Mouse (Mus musculus): ENCODE data around the gene Mrpl23. TPM values are rescaled to one million over a fixed set of nuclear protein-coding genes. Genes with fewer than 3 reads are reported as not detected.

The Mrpl23 gene
- polyA plus RNA-seq, 1 experiment, result 73.3 TPM

DNA sequence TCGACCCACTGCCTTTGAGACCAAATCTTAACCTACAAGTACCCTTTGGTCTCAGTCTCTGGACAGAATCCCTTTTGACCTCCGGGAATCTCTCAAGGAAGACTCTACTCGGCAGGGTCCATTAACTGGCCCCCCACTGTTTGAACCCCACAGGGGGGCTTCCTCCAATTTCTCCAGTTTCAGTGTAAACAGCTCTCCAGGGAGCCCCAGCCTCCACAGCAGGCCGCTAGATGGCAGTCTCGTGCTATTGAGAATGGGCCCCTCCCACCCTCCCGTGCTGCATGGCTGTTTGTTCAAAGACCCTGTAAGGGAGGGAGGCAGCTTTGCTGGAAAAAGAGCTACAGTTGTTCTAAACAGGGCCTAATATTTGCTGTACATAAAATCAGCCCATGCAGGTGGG lies 5.4 kb downstream of the Mrpl23 start:
- Histone ChIP-seq H3K36me3 (ENCODE audit: control insufficient read depth, insufficient read depth) (peaks cover 9% of the 10 kb centered on the region), H3K79me2 (ENCODE audit: control insufficient read depth, insufficient read depth) (peaks cover 3% of the 10 kb centered on the region), H3K4me2 (ENCODE audit: low read depth) (no peak overlapping the region), H3ac (ENCODE audit: control insufficient read depth, insufficient read length) (no peak overlapping the region), H3K4me3 (no peak overlapping the region), H3K27me3 (ENCODE audit: control insufficient read depth, insufficient read depth, insufficient read length) (no peaks in the 10 kb centered on the region)
- TF ChIP-seq MYOD1 (IDR thresholded peaks at IDR 0.05; ENCODE audit: control insufficient read depth in 1 of 3, insufficient read length in 2 of 3, low read depth in 2 of 3) (no peak), SRF (IDR thresholded peaks at IDR 0.05; ENCODE audit: control insufficient read depth, insufficient read length, low read depth) (no peak)

DNA sequence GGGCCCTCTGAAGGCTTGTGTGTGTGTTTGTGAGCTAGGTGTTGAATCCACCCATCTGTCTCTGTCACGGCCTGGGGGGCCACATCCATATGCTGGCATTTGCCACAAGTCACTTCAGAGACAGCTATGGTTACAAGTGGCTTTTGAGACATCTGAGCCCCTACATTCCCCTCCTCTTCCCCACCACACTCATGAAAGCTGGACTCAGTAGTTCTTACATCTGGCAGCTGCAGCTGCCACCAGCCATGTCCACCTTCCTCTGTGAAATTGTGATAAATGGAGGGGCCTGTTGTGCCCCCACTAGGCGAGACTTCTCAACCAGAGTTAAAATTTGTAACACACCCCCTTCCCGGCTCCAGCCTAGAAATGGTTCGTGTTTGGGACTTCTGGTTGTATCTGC lies 5.8 kb downstream of the Mrpl23 start:
- no peaks in the 10 kb centered on the region for H3K27me3 ChIP-seq (ENCODE audit: control insufficient read depth, insufficient read depth, insufficient read length)
- H3ac ChIP-seq (ENCODE audit: control insufficient read depth, insufficient read length), result no peak overlapping the region
- no peak for TF ChIP-seq SRF (IDR thresholded peaks at IDR 0.05; ENCODE audit: control insufficient read depth, insufficient read length, low read depth)
- no peak for TF ChIP-seq USF1 (IDR thresholded peaks at IDR 0.05; ENCODE audit: low read depth)
- TF ChIP-seq MYOG (IDR thresholded peaks at IDR 0.05; ENCODE audit: control insufficient read depth in 1 of 3, insufficient read depth in 1 of 3, insufficient read length in 2 of 3, low read depth in 2 of 3), result no peak
- TF ChIP-seq MYOD1 (IDR thresholded peaks at IDR 0.05; ENCODE audit: control insufficient read depth in 1 of 3, insufficient read length in 2 of 3, low read depth in 2 of 3), result no peak
- TF ChIP-seq TCF3 (IDR thresholded peaks at IDR 0.05; ENCODE audit: insufficient read length, low read depth), result no peak
- no peak for TF ChIP-seq MAX (IDR thresholded peaks at IDR 0.05; ENCODE audit: low read depth)
- no peak for TF ChIP-seq CEBPB (IDR thresholded peaks at IDR 0.05; ENCODE audit: insufficient read depth, poor library complexity, severe bottlenecking)
- no peak for TF ChIP-seq POLR2A (IDR thresholded peaks at IDR 0.05; ENCODE audit: insufficient read length, low read depth)
- no peak for TF ChIP-seq E2F4 (IDR thresholded peaks at IDR 0.05; ENCODE audit: insufficient read depth)
- TF ChIP-seq REST (IDR thresholded peaks at IDR 0.05; ENCODE audit: insufficient read depth, insufficient read length), result no peak
- TF ChIP-seq POLR2AphosphoS2 (IDR thresholded peaks at IDR 0.05; ENCODE audit: insufficient read length, low read depth), result no peak
- no peak for TF ChIP-seq TCF12 (IDR thresholded peaks at IDR 0.05; ENCODE audit: insufficient read depth, poor library complexity, severe bottlenecking)
- H3K4me3 ChIP-seq, result no peak overlapping the region
- peaks cover 9% of the 10 kb centered on the region for H3K36me3 ChIP-seq (ENCODE audit: control insufficient read depth, insufficient read depth)
- H3K4me2 ChIP-seq (ENCODE audit: low read depth), result no peak overlapping the region
- H3K79me2 ChIP-seq (ENCODE audit: control insufficient read depth, insufficient read depth), result peaks cover 3% of the 10 kb centered on the region

DNA sequence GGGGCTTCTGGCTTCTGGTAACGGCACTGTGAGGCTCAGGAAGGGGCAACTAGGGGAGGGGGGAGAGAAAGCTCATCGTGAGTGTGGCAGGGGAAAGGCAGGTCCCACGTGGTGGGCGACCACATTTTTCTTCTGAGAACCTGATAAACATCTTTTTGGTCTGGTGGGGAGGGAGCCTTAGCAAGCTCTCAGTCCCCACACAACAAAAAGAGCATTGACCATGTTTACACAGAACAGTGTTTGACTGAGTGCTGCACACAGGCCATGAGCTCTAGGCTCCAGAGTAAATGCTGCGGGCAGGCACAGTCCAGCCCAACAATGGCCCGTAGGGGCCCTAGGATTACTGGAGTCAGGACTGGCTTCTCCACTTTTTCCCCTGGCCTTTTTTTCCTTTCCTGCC lies 6.3 kb downstream of the Mrpl23 start:
- no peak overlapping the region for H3K4me2 ChIP-seq (ENCODE audit: low read depth)
- H3K79me2 ChIP-seq (ENCODE audit: control insufficient read depth, insufficient read depth), result peaks cover 3% of the 10 kb centered on the region
- no peak overlapping the region for H3ac ChIP-seq (ENCODE audit: control insufficient read depth, insufficient read length)
- no peaks in the 10 kb centered on the region for H3K27me3 ChIP-seq (ENCODE audit: control insufficient read depth, insufficient read depth, insufficient read length)
- TF ChIP-seq E2F4 (IDR thresholded peaks at IDR 0.05; ENCODE audit: insufficient read depth) (no peak), POLR2A (IDR thresholded peaks at IDR 0.05; ENCODE audit: insufficient read length, low read depth) (no peak), CEBPB (IDR thresholded peaks at IDR 0.05; ENCODE audit: insufficient read depth, poor library complexity, severe bottlenecking) (no peak), MYOG (IDR thresholded peaks at IDR 0.05; ENCODE audit: control insufficient read depth in 1 of 3, insufficient read depth in 1 of 3, insufficient read length in 2 of 3, low read depth in 2 of 3) (no peak), TCF12 (IDR thresholded peaks at IDR 0.05; ENCODE audit: insufficient read depth, poor library complexity, severe bottlenecking) (no peak), MYOD1 (IDR thresholded peaks at IDR 0.05; ENCODE audit: control insufficient read depth in 1 of 3, insufficient read length in 2 of 3, low read depth in 2 of 3) (no peak), MAX (IDR thresholded peaks at IDR 0.05; ENCODE audit: low read depth) (no peak), POLR2AphosphoS2 (IDR thresholded peaks at IDR 0.05; ENCODE audit: insufficient read length, low read depth) (no peak), USF1 (IDR thresholded peaks at IDR 0.05; ENCODE audit: low read depth) (no peak), TCF3 (IDR thresholded peaks at IDR 0.05; ENCODE audit: insufficient read length, low read depth) (no peak), REST (IDR thresholded peaks at IDR 0.05; ENCODE audit: insufficient read depth, insufficient read length) (no peak), SRF (IDR thresholded peaks at IDR 0.05; ENCODE audit: control insufficient read depth, insufficient read length, low read depth) (no peak)
- H3K36me3 ChIP-seq (ENCODE audit: control insufficient read depth, insufficient read depth), result peaks cover 9% of the 10 kb centered on the region
- H3K4me3 ChIP-seq, result no peak overlapping the region

DNA sequence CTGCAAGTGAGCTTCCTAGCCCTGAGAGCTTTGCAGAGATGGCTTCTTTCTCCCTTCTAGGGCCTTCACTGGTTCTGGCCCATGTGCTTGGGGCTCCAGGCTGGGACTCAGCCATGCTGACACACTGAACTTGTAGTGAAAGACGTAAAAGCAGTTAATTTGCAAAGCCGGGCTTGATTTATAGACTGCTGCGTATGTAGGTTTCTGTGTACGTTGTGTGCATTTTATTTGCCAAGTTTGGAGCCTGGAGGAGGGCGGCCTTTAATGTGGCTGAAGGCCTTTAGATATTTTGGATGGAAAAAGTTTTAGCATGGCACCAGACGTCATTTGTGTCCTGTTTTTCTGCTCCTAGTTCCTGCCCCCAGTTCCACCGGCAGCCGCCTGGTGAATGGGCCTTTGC lies 7.3 kb downstream of the Mrpl23 start:
- H3K27me3 ChIP-seq (ENCODE audit: control insufficient read depth, insufficient read depth, insufficient read length), result no peaks in the 10 kb centered on the region

More for the DNA sequence above, 7.3 kb downstream of the Mrpl23 start:
- peaks cover 9% of the 10 kb centered on the region for H3K36me3 ChIP-seq (ENCODE audit: control insufficient read depth, insufficient read depth)
- H3K4me3 ChIP-seq, result no peak overlapping the region
- TF ChIP-seq POLR2A (IDR thresholded peaks at IDR 0.05; ENCODE audit: insufficient read length, low read depth) (no peak), TCF3 (IDR thresholded peaks at IDR 0.05; ENCODE audit: insufficient read length, low read depth) (no peak), MYOD1 (IDR thresholded peaks at IDR 0.05; ENCODE audit: control insufficient read depth in 1 of 3, insufficient read length in 2 of 3, low read depth in 2 of 3) (no peak), E2F4 (IDR thresholded peaks at IDR 0.05; ENCODE audit: insufficient read depth) (no peak), REST (IDR thresholded peaks at IDR 0.05; ENCODE audit: insufficient read depth, insufficient read length) (no peak), MAX (IDR thresholded peaks at IDR 0.05; ENCODE audit: low read depth) (no peak), CEBPB (IDR thresholded peaks at IDR 0.05; ENCODE audit: insufficient read depth, poor library complexity, severe bottlenecking) (no peak), SRF (IDR thresholded peaks at IDR 0.05; ENCODE audit: control insufficient read depth, insufficient read length, low read depth) (no peak), TCF12 (IDR thresholded peaks at IDR 0.05; ENCODE audit: insufficient read depth, poor library complexity, severe bottlenecking) (no peak), MYOG (IDR thresholded peaks at IDR 0.05; ENCODE audit: control insufficient read depth in 1 of 3, insufficient read depth in 1 of 3, insufficient read length in 2 of 3, low read depth in 2 of 3) (no peak), POLR2AphosphoS2 (IDR thresholded peaks at IDR 0.05; ENCODE audit: insufficient read length, low read depth) (no peak), USF1 (IDR thresholded peaks at IDR 0.05; ENCODE audit: low read depth) (no peak)
- H3ac ChIP-seq (ENCODE audit: control insufficient read depth, insufficient read length), result no peak overlapping the region
- no peaks in the 10 kb centered on the region for H3K79me2 ChIP-seq (ENCODE audit: control insufficient read depth, insufficient read depth)
- H3K4me2 ChIP-seq (ENCODE audit: low read depth), result no peak overlapping the region
